Mouse (Mus musculus) hematopoietic stem cell, adult 5-6 weeks (primary cell): ENCODE measurements around the gene Hoxa10. TPM values are rescaled to one million over a fixed set of nuclear protein-coding genes. Genes with fewer than 3 reads are reported as not detected.

Experiments
- ATAC-seq, 2 experiments: fragments of 125-278 bp in 1 of 2; replicated peaks in 1 of 2; 2 replicates each; pipeline ENCODE4 v1.8.0; 2016 to 2017; ENCODE audit warnings: inconsistent platforms in 2 of 2, mild to moderate bottlenecking in 2 of 2, moderate number of reproducible peaks in 2 of 2, low read depth in 1 of 2, moderate TSS enrichment in 1 of 2; ENCODE audit not compliant: low FRiP score in 2 of 2, poor library complexity in 2 of 2, severe bottlenecking in 2 of 2, insufficient read depth in 1 of 2, low TSS enrichment in 1 of 2
- total RNA-seq: library from RNA; stranded (forward); fragments of 172-1452, 232-1000 nt; gene quantifications from 2 replicates; pipeline ENCODE4 v1.2.3, GENCODE M21; 2017

Gene Hoxa10
- total RNA-seq, 1 experiment from 2014 or later: 12.2 TPM

GRCm38 (mm10) chr6:52186500-52186899, 54.2 kb downstream of the Hoxa10 start:
- ATAC-seq: no peak

- ATAC-seq: no peak
Measured at GRCm38 (mm10) chr6:52185834-52186233, 54.8 kb downstream of the Hoxa10 start.

- ATAC-seq: no peak
Measured at GRCm38 (mm10) chr6:52185222-52185621, 55.4 kb downstream of the Hoxa10 start.

- ATAC-seq: no peak
Measured at GRCm38 (mm10) chr6:52184668-52185067, 56.0 kb downstream of the Hoxa10 start.

GRCm38 (mm10) chr6:52183311-52184080, 57.2 kb downstream of the Hoxa10 start:
- ATAC-seq: no peak

GRCm38 (mm10) chr6:52182793-52183192, 57.9 kb downstream of the Hoxa10 start:
- ATAC-seq: no peak

GRCm38 (mm10) chr6:52182030-52182429, 58.6 kb downstream of the Hoxa10 start:
- no peak for ATAC-seq

Other genes starting within 250 kb of the Hoxa10 start
- 218 and 241 TPM in 2 replicates for gene Skap2, start 228.3 kb downstream of the Hoxa10 start, total RNA-seq
- not detected in 2 replicates for gene Hoxa1, start 82.5 kb downstream of the Hoxa10 start, total RNA-seq
- 1.2 and 3.8 TPM in 2 replicates for gene Hoxa2, start 76.0 kb downstream of the Hoxa10 start, total RNA-seq
- gene 5730596B20Rik, start 63.4 kb downstream of the Hoxa10 start, total RNA-seq: not detected in 2 replicates
- gene Hoxa4, start 49.1 kb downstream of the Hoxa10 start, total RNA-seq: 0.81 and 1.6 TPM in 2 replicates
- 9.4 and 10.6 TPM in 2 replicates for gene Hoxa5, start 36.3 kb downstream of the Hoxa10 start, total RNA-seq
- gene Hoxa6, start 32.1 kb downstream of the Hoxa10 start, total RNA-seq: 3.8 and 5.8 TPM in 2 replicates
- 3.7 and 6.3 TPM in 2 replicates for gene Hoxa3, start 27.5 kb downstream of the Hoxa10 start, total RNA-seq
- gene Gm28308, start 27.5 kb downstream of the Hoxa10 start, total RNA-seq: not detected in 2 replicates
- 15.6 and 19.2 TPM in 2 replicates for gene Hoxa7, start 19.0 kb downstream of the Hoxa10 start, total RNA-seq
- 122 and 157 TPM in 2 replicates for gene Hoxa9, start 9.8 kb downstream of the Hoxa10 start, total RNA-seq
- not detected in 2 replicates for gene Hoxa11, start 5.0 kb upstream of the Hoxa10 start, total RNA-seq
- gene Hoxa13, start 20.0 kb upstream of the Hoxa10 start, total RNA-seq: not detected in 2 replicates
- not detected in 2 replicates for gene Evx1, start 72.6 kb upstream of the Hoxa10 start, total RNA-seq